Mouse (Mus musculus) lung, embryonic 16.5 days (tissue): ENCODE data around the gene Cdk6. TPM values are rescaled to one million over a fixed set of nuclear protein-coding genes. Genes with fewer than 3 reads are reported as not detected.
A peak's percentile ranks its signal among the peaks of the same experiment; 100 is the strongest.

Experiments
- ATAC-seq: fragments of 200-750 bp; cut with Nextera tagmentation; 2 replicates; pipeline ENCODE4 v1.8.0; 2017; ENCODE audit warnings: low read depth, mild to moderate bottlenecking, moderate library complexity
- H3K27ac ChIP-seq: fragments of 300-500 bp; sonication (generic); 2 replicates; pipeline ENCODE4 v1.5.1; 2014; ENCODE audit warnings: mild to moderate bottlenecking, control low read depth, low read length
- H3K27me3 ChIP-seq: fragments of 300-500 bp; sonication (generic); 2 replicates; pipeline ENCODE4 v1.6.1; 2014; ENCODE audit warnings: low read depth, low read length, mixed read lengths; ENCODE audit not compliant: control insufficient read depth, insufficient read depth
- H3K36me3 ChIP-seq: fragments of 300-500 bp; sonication (generic); 2 replicates; pipeline ENCODE4 v1.6.1; 2014; ENCODE audit warnings: low read length; ENCODE audit not compliant: control insufficient read depth, insufficient read depth
- H3K4me1 ChIP-seq: fragments of 300-500 bp; sonication (generic); replicated peaks from 2 replicates; pipeline ENCODE4 v1.6.1; 2014; ENCODE audit warnings: low read length, mixed read lengths; ENCODE audit not compliant: control insufficient read depth, insufficient read depth
- H3K4me2 ChIP-seq: fragments of 300-500 bp; sonication (generic); 2 replicates; pipeline ENCODE4 v1.6.1; 2014; ENCODE audit warnings: low read depth, low read length, control low read depth
- H3K4me3 ChIP-seq: fragments of 300-500 bp; sonication (generic); 2 replicates; pipeline ENCODE4 v1.5.1; 2014; ENCODE audit warnings: mild to moderate bottlenecking, low read length, control low read depth
- H3K9ac ChIP-seq: fragments of 300-500 bp; sonication (generic); 2 replicates; pipeline ENCODE4 v1.6.1; 2014; ENCODE audit warnings: low read length, control low read depth
- H3K9me3 ChIP-seq: fragments of 300-500 bp; sonication (generic); 2 replicates; pipeline ENCODE4 v1.6.1; 2016; ENCODE audit warnings: low read length; ENCODE audit not compliant: control insufficient read depth
- WGBS: fragments of 180-500 bp; shearing (Covaris S2); extraction: QIAGEN DNeasy Blood & Tissue Kit; methylation state at CpG from one replicate; pipeline ENCODE4 v1.1.7; 2014; 5-methylcytosine and 5-hydroxymethylcytosine counted together
- polyA plus RNA-seq: library from polyadenylated mRNA; unstranded; fragments of >200 nt; fragmentation: Nextera tagmentation; extraction: Ambion mirVana; gene quantifications from 2 replicates; pipeline ENCODE4 v1.2.1, GENCODE M21; 2015

Gene Cdk6
- polyA plus RNA-seq, 1 experiment from 2014 or later, result 33.7 TPM

DNA sequence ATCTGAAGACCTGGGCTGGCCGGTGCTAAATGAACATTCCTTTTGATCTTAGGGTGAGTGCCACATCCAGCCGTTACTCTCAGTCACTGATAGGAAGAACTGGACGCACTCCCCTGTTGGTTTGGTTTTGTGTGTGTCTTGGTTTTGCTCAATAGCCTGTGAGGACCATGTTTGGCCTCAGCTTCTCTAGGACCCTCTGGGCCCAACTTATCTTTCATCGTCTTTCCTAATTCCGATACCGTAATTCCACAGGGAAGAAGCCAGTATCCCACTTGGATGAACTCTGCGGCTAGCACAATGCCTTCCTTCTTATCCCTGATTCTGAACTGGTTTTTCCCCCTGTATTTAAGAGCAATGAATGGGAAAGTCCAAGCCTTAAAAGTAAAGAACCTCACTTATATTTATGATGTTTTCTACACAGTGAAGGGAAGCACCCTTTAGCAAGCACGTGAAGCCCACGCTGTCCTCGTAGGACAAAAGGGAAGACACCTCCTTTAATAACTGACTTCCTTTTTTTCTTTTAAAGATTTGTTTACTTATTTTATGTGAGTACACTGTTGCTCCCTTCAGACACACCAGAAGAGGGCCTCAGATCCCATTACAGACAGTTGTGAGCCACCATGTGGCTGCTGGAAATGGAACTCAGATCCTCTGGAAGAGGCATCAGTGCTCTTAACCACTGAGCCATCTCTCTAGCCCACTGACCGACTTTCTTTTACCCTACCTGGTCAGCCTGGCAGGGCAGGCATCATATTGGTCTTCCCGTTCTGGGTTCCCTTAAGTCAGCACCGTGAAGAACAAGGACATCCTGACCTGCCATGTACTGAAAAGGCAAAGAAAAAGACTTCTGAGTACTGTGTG is 151.7 kb downstream of the Cdk6 start:
- H3K27me3 ChIP-seq, result no peaks in the 10 kb centered on the region
- WGBS, result 88% methylated on average over 13 of the region's 13 CpGs
- H3K9me3 ChIP-seq, result no peaks in the 10 kb centered on the region

DNA sequence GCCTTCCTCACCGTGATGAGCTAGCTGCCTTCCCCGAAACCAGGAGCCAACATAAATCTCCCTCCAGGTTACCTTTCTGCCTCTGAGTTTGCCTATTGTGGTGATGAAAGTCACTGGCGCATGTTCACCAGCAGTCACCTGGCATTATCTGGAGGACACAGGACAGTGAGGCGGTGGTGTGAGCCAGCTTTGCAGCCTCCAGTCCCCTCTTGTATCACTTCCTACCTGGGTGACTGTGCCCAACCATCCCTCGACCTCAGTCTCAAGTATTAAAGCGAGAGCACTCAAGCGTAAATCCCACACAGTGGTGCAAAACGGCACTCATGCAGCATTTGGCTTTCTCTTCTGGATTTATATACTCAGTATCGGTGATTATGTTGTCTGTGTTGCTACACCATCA is 152.7 kb downstream of the Cdk6 start:
- no peak overlapping the region for H3K27ac ChIP-seq
- no peaks in the 10 kb centered on the region for H3K9me3 ChIP-seq
- no peak overlapping the region for H3K4me2 ChIP-seq
- no peak overlapping the region for H3K9ac ChIP-seq
- H3K4me3 ChIP-seq, result no peak overlapping the region
- no peaks in the 10 kb centered on the region for H3K36me3 ChIP-seq
- H3K4me1 ChIP-seq, result peaks cover 10% of the 10 kb centered on the region; the same call in 1 of the 2 replicates
- no peaks in the 10 kb centered on the region for H3K27me3 ChIP-seq
- no peak for ATAC-seq
- 90% methylated on average over 9 of the region's 9 CpGs for WGBS

More for the DNA sequence above, 151.7 kb downstream of the Cdk6 start:
- Histone ChIP-seq H3K4me1 (peaks cover 13% of the 10 kb centered on the region), H3K4me2 (no peak overlapping the region), H3K36me3 (no peaks in the 10 kb centered on the region), H3K4me3 (no peak overlapping the region), H3K27ac (no peak overlapping the region), H3K9ac (no peak overlapping the region)
- no peak for ATAC-seq

DNA sequence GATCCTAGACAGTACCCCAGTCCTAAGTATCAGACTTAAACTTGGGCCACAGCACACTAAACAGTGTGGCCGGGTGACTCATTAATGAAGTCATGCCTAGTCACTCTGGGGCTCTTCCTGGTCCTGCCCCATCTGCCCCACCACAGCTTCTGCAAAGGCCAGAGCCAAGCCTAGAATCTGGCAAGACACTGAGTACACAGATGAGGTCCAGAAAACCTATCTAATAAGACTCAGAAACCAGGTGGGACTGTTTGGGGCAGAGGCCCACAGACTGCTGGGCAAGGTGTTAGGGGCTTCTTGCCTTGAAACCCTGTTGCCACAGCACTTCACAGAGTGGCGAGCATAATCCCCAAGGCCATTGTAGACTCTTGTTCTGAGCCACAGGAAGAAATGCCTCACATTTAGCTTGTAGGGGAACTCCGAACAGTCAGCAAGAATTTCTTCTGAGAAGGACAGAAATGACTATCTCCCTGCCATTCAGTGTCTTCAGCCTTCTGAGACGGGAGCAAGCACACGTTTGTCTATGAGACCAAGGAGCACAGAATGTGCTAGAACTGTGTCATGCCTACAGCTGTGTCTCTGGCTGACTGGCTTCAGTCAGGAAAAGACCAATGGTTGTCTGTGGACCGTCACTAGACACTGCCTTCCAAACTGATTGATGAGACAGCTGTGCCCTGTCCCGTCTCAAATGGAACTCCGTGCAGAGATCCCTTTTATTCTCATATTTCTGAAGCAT is 153.3 kb downstream of the Cdk6 start:
- H3K9ac ChIP-seq, result no peak overlapping the region
- no peak; the same call in 1 of the 2 replicates for ATAC-seq
- no peak overlapping the region for H3K4me3 ChIP-seq
- H3K27me3 ChIP-seq, result no peaks in the 10 kb centered on the region
- no peak overlapping the region for H3K4me2 ChIP-seq
- H3K36me3 ChIP-seq, result no peaks in the 10 kb centered on the region
- H3K4me1 ChIP-seq, result peaks cover 10% of the 10 kb centered on the region; the same call in 1 of the 2 replicates
- H3K27ac ChIP-seq, result no peak overlapping the region
- no peaks in the 10 kb centered on the region for H3K9me3 ChIP-seq
- WGBS, result 74% methylated on average over 8 of the region's 8 CpGs

DNA sequence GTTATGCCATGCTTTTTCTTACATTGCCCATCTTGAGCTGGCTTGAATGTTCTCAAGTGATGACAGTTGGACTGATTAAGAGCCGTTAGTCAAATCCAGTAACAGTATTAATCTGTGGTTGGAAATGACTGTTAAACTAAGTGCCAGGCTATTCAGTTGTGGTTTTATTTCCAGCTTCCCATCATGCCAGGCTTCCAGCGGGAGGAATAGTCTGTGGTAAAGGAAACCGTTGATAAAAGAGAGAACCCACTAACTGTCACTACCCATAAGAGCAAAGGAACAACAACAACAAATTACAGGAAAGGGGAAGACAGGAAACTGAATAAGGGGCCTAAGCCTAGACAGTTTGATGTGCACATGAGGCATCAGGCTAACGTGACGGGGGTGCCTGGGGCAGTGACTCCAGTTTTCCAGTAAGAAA is 156.2 kb downstream of the Cdk6 start:
- H3K4me3 ChIP-seq, result no peak overlapping the region
- 76% methylated on average over 5 of the region's 5 CpGs for WGBS
- H3K9me3 ChIP-seq, result no peaks in the 10 kb centered on the region
- ATAC-seq, result no peak
- no peak overlapping the region for H3K4me2 ChIP-seq
- H3K4me1 ChIP-seq, result peaks cover 15% of the 10 kb centered on the region
- no peak overlapping the region for H3K9ac ChIP-seq
- H3K27ac ChIP-seq, result no peak overlapping the region
- no peaks in the 10 kb centered on the region for H3K36me3 ChIP-seq
- H3K27me3 ChIP-seq, result no peaks in the 10 kb centered on the region

DNA sequence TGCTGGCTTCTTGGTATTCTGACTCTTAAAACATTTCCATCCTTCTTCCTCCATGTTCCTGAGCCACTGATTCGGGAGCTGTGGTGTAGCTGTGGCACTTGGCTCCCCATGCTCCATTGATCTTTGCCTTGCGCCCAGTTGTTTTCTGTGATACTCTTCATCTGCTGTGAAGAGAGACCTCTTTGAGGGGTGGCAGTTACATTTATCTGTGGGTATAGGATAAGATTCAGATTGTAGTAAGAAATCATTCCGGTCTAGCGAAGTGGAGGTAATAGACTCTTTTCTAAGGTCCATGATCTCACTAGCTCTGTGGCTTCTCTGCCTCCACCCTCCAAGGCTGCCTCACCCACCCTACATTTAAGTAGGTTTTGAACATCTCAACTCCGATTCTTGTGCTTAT is 159.0 kb downstream of the Cdk6 start:
- H3K36me3 ChIP-seq, result no peaks in the 10 kb centered on the region
- H3K4me2 ChIP-seq, result no peak overlapping the region
- no peak overlapping the region for H3K4me3 ChIP-seq
- no peaks in the 10 kb centered on the region for H3K27me3 ChIP-seq
- peaks cover 24% of the 10 kb centered on the region for H3K4me1 ChIP-seq
- ATAC-seq, result no peak
- no peaks in the 10 kb centered on the region for H3K9me3 ChIP-seq
- H3K9ac ChIP-seq, result no peak overlapping the region
- WGBS, result 86% methylated on average over 5 of the region's 5 CpGs
- no peak overlapping the region for H3K27ac ChIP-seq

DNA sequence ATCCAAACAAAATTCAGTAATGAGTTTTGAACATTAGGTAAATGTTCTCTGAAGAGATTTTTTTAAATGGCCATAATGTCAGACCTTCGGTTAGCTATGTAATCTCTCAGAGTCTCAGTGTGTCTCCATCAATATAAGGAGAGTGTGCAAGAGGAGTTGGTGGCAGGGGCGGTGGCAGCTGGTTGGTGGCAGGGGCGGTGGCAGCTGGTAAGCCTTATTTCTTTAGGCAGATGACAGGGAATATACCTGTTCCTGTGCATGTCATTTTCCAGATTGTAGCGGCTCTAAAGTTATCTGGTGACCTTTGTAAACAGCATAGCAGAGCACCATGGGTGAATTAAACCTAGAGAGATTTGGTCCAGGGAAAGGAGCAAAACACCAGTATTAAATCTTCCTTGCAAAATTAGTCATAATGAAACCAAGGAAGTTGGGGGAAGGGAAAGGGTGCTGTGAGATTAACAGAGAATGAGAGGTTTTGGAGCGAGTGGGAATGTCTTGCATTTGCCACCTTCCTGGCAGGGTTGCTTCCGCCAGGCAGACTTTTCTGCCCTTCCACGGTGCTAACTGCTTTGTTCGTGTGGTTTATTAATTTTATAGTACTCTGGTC is 159.8 kb downstream of the Cdk6 start:
- H3K9ac ChIP-seq, result no peak overlapping the region
- 53% methylated on average over 8 of the region's 8 CpGs for WGBS
- no peak overlapping the region for H3K27ac ChIP-seq
- no peaks in the 10 kb centered on the region for H3K27me3 ChIP-seq
- no peaks in the 10 kb centered on the region for H3K9me3 ChIP-seq
- no peak overlapping the region for H3K4me2 ChIP-seq
- H3K4me1 ChIP-seq, result peaks cover 24% of the 10 kb centered on the region
- H3K4me3 ChIP-seq, result no peak overlapping the region
- ATAC-seq, result no peak
- H3K36me3 ChIP-seq, result no peaks in the 10 kb centered on the region

DNA sequence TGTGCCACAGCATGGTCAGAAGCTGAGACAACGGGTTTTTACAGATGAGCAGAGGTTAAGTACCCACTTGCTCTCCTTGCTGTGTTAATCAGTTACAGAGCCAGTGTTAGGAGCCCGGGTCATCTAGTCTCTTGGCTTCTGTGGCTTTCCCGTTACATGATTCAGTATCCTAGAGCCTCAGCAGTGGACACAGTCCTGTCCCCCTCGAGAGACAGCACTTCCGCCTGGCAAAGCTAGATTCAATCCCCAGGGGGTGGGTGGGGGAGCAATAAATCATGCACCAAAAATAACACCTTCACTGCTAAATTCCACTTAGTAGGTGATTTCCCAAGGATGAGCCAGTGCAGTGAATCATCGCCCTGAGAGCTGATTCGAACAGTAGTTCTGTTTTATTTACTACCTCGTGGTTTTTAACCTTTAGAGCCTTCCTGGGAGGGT is 160.3 kb downstream of the Cdk6 start:
- no peak for ATAC-seq
- Histone ChIP-seq H3K9me3 (no peaks in the 10 kb centered on the region), H3K4me2 (no peak overlapping the region), H3K27ac (no peak overlapping the region), H3K4me3 (no peak overlapping the region), H3K36me3 (no peaks in the 10 kb centered on the region), H3K9ac (no peak overlapping the region), H3K4me1 (peaks cover 24% of the 10 kb centered on the region), H3K27me3 (no peaks in the 10 kb centered on the region)
- WGBS, result 36% methylated on average over 8 of the region's 8 CpGs

DNA sequence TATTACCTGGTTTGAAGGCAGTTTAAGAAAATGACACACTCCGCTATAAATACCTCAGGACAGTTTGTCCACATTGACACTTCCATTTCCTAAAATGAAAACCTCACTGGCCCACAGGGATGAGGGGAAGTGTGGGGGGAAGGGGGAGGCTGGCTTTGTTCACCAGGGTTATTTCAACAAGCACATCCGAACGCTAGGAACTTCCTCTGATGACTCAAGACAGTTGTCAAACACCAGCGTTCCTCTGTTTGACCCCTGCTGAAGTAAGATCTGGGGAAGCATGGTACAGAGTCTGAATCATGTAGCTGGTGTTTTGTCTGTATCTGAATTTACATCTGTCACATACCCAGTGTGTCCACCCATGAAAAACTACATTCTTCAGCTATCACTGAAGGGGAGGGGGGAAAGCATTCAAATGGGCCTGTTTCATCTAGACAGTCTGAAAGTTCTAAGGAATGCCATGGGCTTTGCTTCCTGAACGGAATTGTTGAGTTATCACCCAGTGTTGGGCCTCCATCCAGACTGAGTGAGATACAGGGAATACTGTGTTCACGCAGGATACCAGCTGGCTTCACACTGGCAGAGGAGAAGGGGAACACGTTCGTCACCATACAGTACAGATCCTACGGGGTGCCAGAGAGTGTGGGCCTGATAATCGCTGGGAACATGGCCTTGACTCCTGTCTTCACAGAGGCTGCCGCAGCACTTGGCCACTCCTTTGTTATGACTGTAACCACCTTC is 161.5 kb downstream of the Cdk6 start:
- Histone ChIP-seq H3K36me3 (no peaks in the 10 kb centered on the region), H3K9me3 (no peaks in the 10 kb centered on the region), H3K27me3 (no peaks in the 10 kb centered on the region), H3K4me2 (no peak overlapping the region), H3K27ac (peak overlapping the region; percentile 48), H3K4me1 (peaks cover 24% of the 10 kb centered on the region), H3K4me3 (no peak overlapping the region), H3K9ac (no peak overlapping the region)
- peak; percentile 71 for ATAC-seq
- 17% methylated on average over 11 of the region's 11 CpGs for WGBS
